Mouse (Mus musculus) midbrain, postnatal 0 days (tissue): ENCODE results near the gene 4921536K21Rik. TPM values are rescaled to one million over a fixed set of nuclear protein-coding genes. Genes with fewer than 3 reads are reported as not detected.
A peak's percentile ranks its signal among the peaks of the same experiment; 100 is the strongest.

ENCODE experiments used
- ATAC-seq: fragments of 200-750 bp; cut with Nextera tagmentation; 2 replicates; pipeline ENCODE4 v1.8.0; 2017; ENCODE audit warnings: moderate number of reproducible peaks, mild to moderate bottlenecking, moderate TSS enrichment, moderate library complexity; ENCODE audit not compliant: low FRiP score
- DNase-seq: peaks from one replicate; pipeline ENCODE4 v3.0.0-alpha.2; 2015; ENCODE audit warnings: low spot score
- H3K27ac ChIP-seq: fragments of 300-500 bp; sonication (generic); 2 replicates; pipeline ENCODE4 v1.5.1; 2014; ENCODE audit warnings: low read depth, mild to moderate bottlenecking, low read length, mixed read lengths
- H3K27me3 ChIP-seq: fragments of 300-500 bp; sonication (generic); 2 replicates; pipeline ENCODE4 v1.6.1; 2014; ENCODE audit warnings: low read length, control low read depth, mixed read lengths; ENCODE audit not compliant: insufficient read depth
- H3K36me3 ChIP-seq: fragments of 300-500 bp; sonication (generic); 2 replicates; pipeline ENCODE4 v1.6.1; 2014; ENCODE audit warnings: low read length, control low read depth, mixed read lengths; ENCODE audit not compliant: insufficient read depth
- H3K4me1 ChIP-seq: fragments of 300-500 bp; sonication (generic); 2 replicates; pipeline ENCODE4 v1.6.1; 2014; ENCODE audit warnings: mild to moderate bottlenecking, control low read depth, antibody characterized with exemption, low read length, mixed read lengths; ENCODE audit not compliant: insufficient read depth
- H3K4me2 ChIP-seq: fragments of 300-500 bp; sonication (generic); 2 replicates; pipeline ENCODE4 v1.6.1; 2014; ENCODE audit warnings: low read depth, mild to moderate bottlenecking, low read length, mixed read lengths; ENCODE audit not compliant: poor library complexity, severe bottlenecking
- H3K4me3 ChIP-seq: fragments of 300-500 bp; sonication (generic); 2 replicates; pipeline ENCODE4 v1.5.1; 2014; ENCODE audit warnings: low read depth, mild to moderate bottlenecking, low read length, moderate library complexity
- H3K9ac ChIP-seq: fragments of 300-500 bp; sonication (generic); replicated peaks from 2 replicates; pipeline ENCODE4 v1.6.1; 2014; ENCODE audit warnings: mild to moderate bottlenecking, low read length, moderate library complexity, mixed read lengths; ENCODE audit not compliant: poor library complexity, severe bottlenecking
- H3K9me3 ChIP-seq: fragments of 300-500 bp; sonication (generic); 2 replicates; pipeline ENCODE4 v1.6.1; 2016; ENCODE audit warnings: low read length, control low read depth
- CTCF ChIP-seq: IDR thresholded peaks from 2 replicates; pipeline ENCODE4 v1.5.1; 2016; ENCODE audit warnings: antibody characterized with exemption, mild to moderate bottlenecking
- WGBS: fragments of 180-500 bp; shearing (Covaris S2); extraction: QIAGEN DNeasy Blood & Tissue Kit; methylation state at CpG from one replicate; pipeline ENCODE4 v1.1.7; 2014; 5-methylcytosine and 5-hydroxymethylcytosine counted together
- polyA plus RNA-seq: library from polyadenylated mRNA; unstranded; fragments of >200 nt; fragmentation: Nextera tagmentation; extraction: Ambion mirVana; gene quantifications from 2 replicates; pipeline ENCODE4 v1.2.1, GENCODE M21; 2015
- total RNA-seq: library from RNA; depleted of rRNA; stranded (reverse); fragments of >200 nt; gene quantifications from 2 replicates; pipeline ENCODE4 v1.2.3, GENCODE M21; 2014

4921536K21Rik gene
- total and polyA plus RNA-seq, 2 experiments from 2014 or later: 0.41 to 0.49 TPM

DNA sequence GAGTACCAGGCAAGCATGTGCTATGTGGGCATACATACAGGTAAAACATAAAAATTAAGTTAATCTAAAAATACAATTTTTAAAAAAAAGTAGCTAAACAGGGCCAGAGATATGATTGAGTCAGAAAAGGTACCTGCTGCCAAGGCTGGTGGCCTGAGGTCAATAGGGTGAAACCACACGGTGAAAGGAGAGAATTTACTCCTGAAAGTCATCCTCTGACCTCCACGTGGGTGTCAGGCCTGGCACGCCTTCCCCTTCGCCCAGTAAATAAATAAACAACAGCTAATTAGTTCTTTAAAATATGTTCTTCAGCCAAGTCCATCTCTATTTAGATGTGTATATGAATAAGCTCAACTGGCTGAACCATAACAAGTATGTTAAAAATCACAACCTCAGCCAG is 34.5 kb downstream of the 4921536K21Rik start:
- Histone ChIP-seq H3K27ac (no peak overlapping the region), H3K9me3 (no peaks in the 10 kb centered on the region), H3K4me2 (no peak overlapping the region), H3K4me1 (peaks cover 4% of the 10 kb centered on the region; the same call in 1 of the 2 replicates), H3K36me3 (no peaks in the 10 kb centered on the region), H3K4me3 (no peak overlapping the region), H3K27me3 (no peaks in the 10 kb centered on the region), H3K9ac (no peak overlapping the region)
- ATAC-seq (no peak), DNase-seq (no peak)
- TF ChIP-seq CTCF: no peak
- 80% methylated on average over 4 of the region's 4 CpGs for WGBS

DNA sequence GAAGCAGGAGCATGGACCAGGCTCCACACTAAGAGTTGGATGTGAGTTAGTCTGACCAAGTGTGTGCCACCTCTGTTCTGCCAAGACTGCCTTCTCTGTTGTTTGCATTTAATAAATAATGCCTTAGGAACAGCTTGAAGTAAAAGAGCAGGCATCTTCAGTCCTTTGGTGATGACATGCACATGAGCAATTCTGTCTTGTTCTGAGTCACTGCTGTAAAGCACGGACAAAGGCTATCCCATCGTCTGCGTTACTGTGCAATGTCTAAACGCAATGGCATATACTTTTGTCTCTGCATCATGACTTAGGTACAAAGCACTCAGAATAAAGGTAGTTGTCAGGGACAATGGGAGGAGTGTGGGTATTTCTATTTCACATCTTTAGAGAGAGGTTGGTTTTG is 35.1 kb downstream of the 4921536K21Rik start:
- H3K9ac ChIP-seq: no peak overlapping the region
- no peak for TF ChIP-seq CTCF
- no peak for ATAC-seq

DNA sequence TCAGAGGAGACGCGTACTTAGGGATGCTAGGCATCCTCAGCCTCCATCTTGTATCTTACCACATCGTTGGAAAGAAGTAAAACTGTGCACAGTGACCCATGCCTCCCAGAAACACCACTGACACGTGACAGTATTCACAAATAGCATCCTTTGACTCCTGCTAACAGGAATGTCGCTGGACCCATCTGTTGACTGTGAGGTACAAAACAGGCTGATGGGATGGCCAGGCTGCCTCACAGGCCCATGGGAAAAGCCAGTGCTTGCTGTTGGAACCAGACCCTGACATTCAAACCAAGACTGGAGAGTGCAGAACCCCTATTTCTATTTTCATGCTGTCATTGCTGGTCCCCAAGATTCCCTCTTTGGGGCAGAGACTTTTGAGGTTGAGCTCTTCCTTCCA is 37.0 kb downstream of the 4921536K21Rik start:
- H3K27me3 ChIP-seq: no peaks in the 10 kb centered on the region
- WGBS: 78% methylated on average over 5 of the region's 5 CpGs
- DNase-seq (no peak), ATAC-seq (no peak)
- H3K4me1 ChIP-seq: peaks cover under 1% of the 10 kb centered on the region; the same call in 1 of the 2 replicates
- H3K9ac ChIP-seq: no peak overlapping the region
- TF ChIP-seq CTCF: no peak
- no peak overlapping the region for H3K4me3 ChIP-seq
- no peaks in the 10 kb centered on the region for H3K36me3 ChIP-seq
- no peak overlapping the region for H3K4me2 ChIP-seq
- no peaks in the 10 kb centered on the region for H3K9me3 ChIP-seq
- H3K27ac ChIP-seq: no peak overlapping the region

More for the DNA sequence above, 35.1 kb downstream of the 4921536K21Rik start:
- Histone ChIP-seq H3K4me2 (no peak overlapping the region), H3K36me3 (no peaks in the 10 kb centered on the region), H3K27ac (no peak overlapping the region), H3K4me1 (peaks cover 4% of the 10 kb centered on the region; the same call in 1 of the 2 replicates), H3K27me3 (no peaks in the 10 kb centered on the region), H3K9me3 (no peaks in the 10 kb centered on the region), H3K4me3 (no peak overlapping the region)
- no peak for DNase-seq
- 90% methylated on average over 4 of the region's 4 CpGs for WGBS

DNA sequence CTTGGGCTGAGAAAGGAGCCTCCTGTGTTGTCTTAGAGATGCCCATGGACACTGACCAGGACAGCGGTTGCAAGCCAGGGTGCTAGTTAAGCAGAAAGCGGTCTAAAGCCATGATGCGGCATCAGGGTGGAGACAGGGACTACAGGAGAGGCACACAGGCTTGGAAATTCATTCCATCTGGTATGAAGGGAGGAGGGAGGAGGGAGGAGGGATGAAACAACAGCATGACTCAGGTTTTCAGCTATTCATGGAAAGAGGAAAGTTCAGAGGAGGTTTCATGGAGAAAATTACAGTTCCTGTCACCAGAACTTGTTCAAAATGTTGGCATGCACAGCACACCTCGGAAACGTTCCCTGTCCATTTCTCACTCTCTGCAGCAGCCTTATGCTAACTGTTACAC is 39.1 kb downstream of the 4921536K21Rik start:
- WGBS: 85% methylated on average over 5 of the region's 5 CpGs
- Histone ChIP-seq H3K4me2 (no peak overlapping the region), H3K9ac (no peak overlapping the region), H3K27ac (no peak overlapping the region), H3K9me3 (no peaks in the 10 kb centered on the region), H3K36me3 (no peaks in the 10 kb centered on the region), H3K4me1 (no peaks in the 10 kb centered on the region), H3K27me3 (no peaks in the 10 kb centered on the region), H3K4me3 (no peak overlapping the region)
- no peak for ATAC-seq
- no peak for TF ChIP-seq CTCF
- DNase-seq: no peak

DNA sequence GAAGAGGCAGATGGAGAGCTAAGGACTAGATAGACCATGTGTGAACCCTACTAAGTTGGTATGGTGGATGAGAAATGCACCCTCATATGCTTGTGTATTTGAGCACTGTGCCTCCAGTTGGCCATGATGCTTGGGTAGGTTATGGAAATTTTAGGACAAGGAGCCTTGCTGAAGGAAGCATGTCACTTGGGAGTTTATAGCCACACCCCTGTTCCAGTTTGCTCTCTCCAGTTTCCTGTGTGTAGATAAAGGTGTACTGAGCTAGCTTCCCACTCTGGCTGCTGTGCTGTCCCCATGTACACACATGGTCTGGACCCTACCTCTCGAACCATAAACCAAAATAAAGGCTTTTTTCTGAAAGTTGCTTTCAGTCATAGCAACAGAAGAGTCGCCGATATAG is 40.7 kb downstream of the 4921536K21Rik start:
- Histone ChIP-seq H3K36me3 (no peaks in the 10 kb centered on the region), H3K27ac (no peak overlapping the region), H3K27me3 (no peaks in the 10 kb centered on the region), H3K4me3 (no peak overlapping the region), H3K4me1 (no peaks in the 10 kb centered on the region), H3K4me2 (no peak overlapping the region), H3K9me3 (no peaks in the 10 kb centered on the region), H3K9ac (no peak overlapping the region)
- TF ChIP-seq CTCF: no peak
- 96% methylated on average over 3 of the region's 3 CpGs for WGBS
- DNase-seq: no peak
- ATAC-seq: no peak

DNA sequence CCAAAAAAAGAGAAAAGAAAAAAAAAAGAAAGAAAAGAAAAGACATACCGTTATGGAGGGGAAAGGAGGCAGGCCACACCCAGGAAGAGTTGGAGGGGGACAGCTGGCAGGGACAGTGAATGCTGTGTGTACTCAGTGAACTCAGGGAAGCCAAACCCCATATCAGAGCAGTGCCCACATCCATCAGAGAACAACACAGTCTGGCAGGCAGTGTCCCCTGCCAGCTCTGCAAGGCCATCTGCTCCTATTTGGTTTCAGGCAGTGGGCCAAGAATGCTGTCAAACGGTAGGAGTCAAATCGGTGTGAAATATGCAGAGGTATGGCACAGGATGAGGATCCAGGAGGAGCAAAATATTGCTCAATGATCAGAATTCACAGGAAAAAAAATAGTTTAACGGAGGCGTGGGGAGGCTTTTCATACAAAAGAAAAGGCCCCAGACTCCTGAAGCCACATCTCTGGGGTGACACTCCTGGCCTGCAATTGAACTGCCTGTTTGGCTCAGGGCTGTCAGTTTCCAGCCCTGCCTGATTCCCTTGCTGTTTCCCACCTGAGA is 41.3 kb downstream of the 4921536K21Rik start:
- DNase-seq (peak; percentile 89), ATAC-seq (peak; percentile 56; the same call in 1 of the 2 replicates)
- no peak overlapping the region for H3K9ac ChIP-seq
- no peak overlapping the region for H3K27ac ChIP-seq
- no peak overlapping the region for H3K4me2 ChIP-seq
- no peaks in the 10 kb centered on the region for H3K27me3 ChIP-seq
- no peak overlapping the region for H3K4me3 ChIP-seq
- TF ChIP-seq CTCF: no peak
- no peaks in the 10 kb centered on the region for H3K4me1 ChIP-seq
- no peaks in the 10 kb centered on the region for H3K9me3 ChIP-seq
- no peaks in the 10 kb centered on the region for H3K36me3 ChIP-seq
- WGBS: 57% methylated on average over 5 of the region's 5 CpGs
